Mouse (Mus musculus): ENCODE measurements around the gene Rnf103.

DNA sequence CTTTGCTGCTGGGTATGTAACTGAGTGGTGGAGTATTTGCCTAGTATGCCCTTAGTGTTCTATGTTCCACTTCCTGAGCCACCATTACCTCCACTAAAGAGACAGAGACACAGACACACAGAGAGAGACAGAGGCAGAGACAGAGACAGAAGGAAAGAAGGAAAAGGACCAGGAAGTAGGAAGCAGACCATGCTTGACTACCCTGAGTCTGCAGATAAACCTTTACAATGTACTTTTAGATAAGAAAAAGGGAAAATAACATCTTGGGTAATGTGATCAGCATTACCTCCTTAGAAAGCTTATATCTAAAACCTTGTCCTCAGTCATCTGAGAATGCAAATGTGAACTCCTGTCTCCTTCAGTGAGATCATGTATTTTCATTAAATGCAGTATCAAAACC, 10.0 kb downstream of the Rnf103 start:
- no peak for TF ChIP-seq CTCF (IDR thresholded peaks at IDR 0.05; ENCODE audit: low read depth)
- no peak for TF ChIP-seq EP300 (optimal IDR thresholded peaks at IDR 0.05)

Data from stomach, postnatal 0 days (tissue).